Mouse (Mus musculus) small intestine, adult 2 months (tissue): ENCODE data around the gene Grik3.

Source experiments
- CTCF ChIP-seq: fragments of 200-500 bp; IDR thresholded peaks from 2 replicates; pipeline ENCODE4 v1.5.1; 2012; ENCODE audit warnings: low read depth, mild to moderate bottlenecking, control low read depth, inconsistent platforms, low read length, moderate library complexity, mixed read lengths; ENCODE audit not compliant: insufficient replicate concordance, insufficient read length; ENCODE audit errors: extremely low read depth
- POLR2A ChIP-seq: fragments of 200-500 bp; IDR thresholded peaks from 2 replicates; pipeline ENCODE4 v1.6.1; 2012; ENCODE audit warnings: low read depth, mild to moderate bottlenecking, control low read depth, inconsistent platforms, low read length, moderate library complexity

- TF ChIP-seq CTCF: no peak
- no peak for TF ChIP-seq POLR2A
Observed at GRCm38 (mm10) chr4:125640921-125641663, 150.6 kb downstream of the Grik3 start.
